Mouse (Mus musculus) hindbrain, embryonic 11.5 days (tissue): ENCODE measurements around the gene Sars. TPM values are rescaled to one million over a fixed set of nuclear protein-coding genes. Genes with fewer than 3 reads are reported as not detected.

Experiments
- ATAC-seq: fragments of 200-750 bp; cut with Nextera tagmentation; 2 replicates; pipeline ENCODE4 v1.8.0; 2017; ENCODE audit warnings: mild to moderate bottlenecking, moderate TSS enrichment, moderate library complexity; ENCODE audit not compliant: low FRiP score
- DNase-seq: peaks from one replicate; pipeline ENCODE4 v3.0.0-alpha.2; 2015; ENCODE audit warnings: low spot score
- H3K27ac ChIP-seq: fragments of 300-500 bp; sonication (generic); 2 replicates; pipeline ENCODE4 v1.5.1; 2014; ENCODE audit warnings: mild to moderate bottlenecking, low read depth, low read length
- H3K27me3 ChIP-seq: fragments of 300-500 bp; sonication (generic); 2 replicates; pipeline ENCODE4 v1.6.1; 2014; ENCODE audit warnings: mild to moderate bottlenecking, low read length, moderate library complexity, mixed read lengths; ENCODE audit not compliant: control insufficient read depth, insufficient read depth
- H3K36me3 ChIP-seq: fragments of 300-500 bp; sonication (generic); 2 replicates; pipeline ENCODE4 v1.6.1; 2014; ENCODE audit warnings: mild to moderate bottlenecking, low read length, moderate library complexity, mixed read lengths; ENCODE audit not compliant: control insufficient read depth, insufficient read depth
- H3K4me1 ChIP-seq: fragments of 300-500 bp; sonication (generic); replicated peaks from 2 replicates; pipeline ENCODE4 v1.6.1; 2014; ENCODE audit warnings: low read length, mixed read lengths; ENCODE audit not compliant: control insufficient read depth, insufficient read depth
- H3K4me2 ChIP-seq: fragments of 300-500 bp; sonication (generic); replicated peaks from 2 replicates; pipeline ENCODE4 v1.6.1; 2014; ENCODE audit warnings: mild to moderate bottlenecking, low read depth, low read length
- H3K4me3 ChIP-seq: fragments of 300-500 bp; sonication (generic); 2 replicates; pipeline ENCODE4 v1.5.1; 2014; ENCODE audit warnings: low read depth, low read length
- H3K9ac ChIP-seq: fragments of 300-500 bp; sonication (generic); 2 replicates; pipeline ENCODE4 v1.6.1; 2014; ENCODE audit warnings: low read depth, low read length
- H3K9me3 ChIP-seq: fragments of 300-500 bp; sonication (generic); 2 replicates; pipeline ENCODE4 v1.6.1; 2016; ENCODE audit warnings: low read length; ENCODE audit not compliant: control insufficient read depth
- WGBS: fragments of 180-500 bp; shearing (Covaris S2); extraction: QIAGEN DNeasy Blood & Tissue Kit; methylation state at CpG from one replicate; pipeline ENCODE4 v1.1.7; 2014; 5-methylcytosine and 5-hydroxymethylcytosine counted together
- polyA plus RNA-seq: library from polyadenylated mRNA; unstranded; fragments of >200 nt; fragmentation: Nextera tagmentation; extraction: Ambion mirVana; gene quantifications from 2 replicates; pipeline ENCODE4 v1.2.1, GENCODE M21; 2014

The Sars gene
- 181 and 206 TPM in 2 replicates for polyA plus RNA-seq

- Histone ChIP-seq H3K4me2 (peak within 1 kb of the TSS; percentile 88), H3K36me3 (no peaks in the 10 kb centered on the region), H3K27me3 (no peaks in the 10 kb centered on the region), H3K4me1 (peaks cover 5% of the 10 kb centered on the region; the same call in 1 of the 2 replicates), H3K4me3 (peak within 1 kb of the TSS; percentile 95), H3K9me3 (no peaks in the 10 kb centered on the region), H3K27ac (peak within 1 kb of the TSS; percentile 87), H3K9ac (peak within 1 kb of the TSS; percentile 85)
- peak; percentile 97 for DNase-seq
- ATAC-seq = peak; percentile 97
- 0% methylated on average over 41 of the region's 41 CpGs for WGBS
Measured at GRCm38 (mm10) chr3:108444698-108445365, at the start of gene Sars. Gene Sars, minus strand, starts transcription at chr3:108445209.

GRCm38 (mm10) chr3:108489968-108490367 lies 45.0 kb upstream of the Sars start:
- no peak overlapping the region for H3K4me2 ChIP-seq
- no peaks in the 10 kb centered on the region for H3K4me1 ChIP-seq
- no peaks in the 10 kb centered on the region for H3K36me3 ChIP-seq
- no peaks in the 10 kb centered on the region for H3K9me3 ChIP-seq
- H3K9ac ChIP-seq = no peak overlapping the region
- no peak overlapping the region for H3K4me3 ChIP-seq
- ATAC-seq = no peak
- no peaks in the 10 kb centered on the region for H3K27me3 ChIP-seq
- no peak overlapping the region for H3K27ac ChIP-seq
- no peak for DNase-seq
- WGBS = 42% methylated on average over 3 of the region's 3 CpGs

GRCm38 (mm10) chr3:108484749-108485148 lies 39.7 kb upstream of the Sars start:
- H3K9me3 ChIP-seq = no peaks in the 10 kb centered on the region
- H3K36me3 ChIP-seq = no peaks in the 10 kb centered on the region
- H3K9ac ChIP-seq = no peak overlapping the region
- WGBS = 85% methylated on average over 4 of the region's 4 CpGs
- H3K4me3 ChIP-seq = no peak overlapping the region
- H3K4me2 ChIP-seq = no peak overlapping the region
- DNase-seq = no peak
- no peak for ATAC-seq
- no peak overlapping the region for H3K27ac ChIP-seq
- no peaks in the 10 kb centered on the region for H3K4me1 ChIP-seq
- no peaks in the 10 kb centered on the region for H3K27me3 ChIP-seq

GRCm38 (mm10) chr3:108478800-108479199 lies 33.8 kb upstream of the Sars start:
- DNase-seq (no peak), ATAC-seq (no peak)
- Histone ChIP-seq H3K9ac (no peak overlapping the region), H3K4me1 (no peaks in the 10 kb centered on the region), H3K27ac (no peak overlapping the region), H3K36me3 (no peaks in the 10 kb centered on the region), H3K9me3 (no peaks in the 10 kb centered on the region), H3K4me2 (no peak overlapping the region), H3K4me3 (no peak overlapping the region), H3K27me3 (no peaks in the 10 kb centered on the region)
- 89% methylated on average over 4 of the region's 4 CpGs for WGBS

GRCm38 (mm10) chr3:108476761-108477619 lies 32.0 kb upstream of the Sars start:
- no peaks in the 10 kb centered on the region for H3K9me3 ChIP-seq
- DNase-seq (no peak), ATAC-seq (no peak)
- no peak overlapping the region for H3K4me2 ChIP-seq
- H3K27ac ChIP-seq = no peak overlapping the region
- H3K4me1 ChIP-seq = no peaks in the 10 kb centered on the region
- H3K9ac ChIP-seq = no peak overlapping the region
- no peaks in the 10 kb centered on the region for H3K27me3 ChIP-seq
- H3K36me3 ChIP-seq = no peaks in the 10 kb centered on the region
- WGBS = 55% methylated on average over 14 of the region's 14 CpGs
- H3K4me3 ChIP-seq = no peak overlapping the region

- H3K4me2 ChIP-seq = no peak overlapping the region
- WGBS = 84% methylated on average over 5 of the region's 5 CpGs
- no peak for ATAC-seq
Measured at GRCm38 (mm10) chr3:108475496-108475895, 30.5 kb upstream of the Sars start.

GRCm38 (mm10) chr3:108474969-108475368 lies 30.0 kb upstream of the Sars start:
- Histone ChIP-seq H3K9ac (no peak overlapping the region), H3K27ac (no peak overlapping the region), H3K4me3 (no peak overlapping the region), H3K36me3 (no peaks in the 10 kb centered on the region), H3K4me1 (no peaks in the 10 kb centered on the region), H3K27me3 (no peaks in the 10 kb centered on the region), H3K4me2 (no peak overlapping the region), H3K9me3 (no peaks in the 10 kb centered on the region)
- WGBS = 93% methylated on average over 7 of the region's 7 CpGs
- ATAC-seq (no peak), DNase-seq (no peak)

More at GRCm38 (mm10) chr3:108475496-108475895, 30.5 kb upstream of the Sars start:
- no peak overlapping the region for H3K9ac ChIP-seq
- no peak for DNase-seq
- H3K9me3 ChIP-seq = no peaks in the 10 kb centered on the region
- no peak overlapping the region for H3K4me3 ChIP-seq
- H3K36me3 ChIP-seq = no peaks in the 10 kb centered on the region
- H3K4me1 ChIP-seq = no peaks in the 10 kb centered on the region
- H3K27me3 ChIP-seq = no peaks in the 10 kb centered on the region
- no peak overlapping the region for H3K27ac ChIP-seq

GRCm38 (mm10) chr3:108467760-108468159 lies 22.8 kb upstream of the Sars start:
- peak; percentile 60 for DNase-seq
- Histone ChIP-seq H3K9me3 (no peaks in the 10 kb centered on the region), H3K36me3 (no peaks in the 10 kb centered on the region), H3K4me1 (no peaks in the 10 kb centered on the region), H3K4me2 (no peak overlapping the region), H3K27ac (no peak overlapping the region), H3K27me3 (no peaks in the 10 kb centered on the region), H3K9ac (no peak overlapping the region), H3K4me3 (no peak overlapping the region)
- ATAC-seq = peak; percentile 51; the same call in 1 of the 2 replicates
- WGBS = 57% methylated on average over 8 of the region's 8 CpGs
